Mouse (Mus musculus) ES-Bruce4 (cell line): ENCODE results near the gene Ptms. TPM values are rescaled to one million over a fixed set of nuclear protein-coding genes. Genes with fewer than 3 reads are reported as not detected.

Experiments used
- H3K27ac ChIP-seq: 2 replicates; pipeline ENCODE4 v1.5.1; 2012; ENCODE audit warnings: low read length, inconsistent platforms; ENCODE audit not compliant: insufficient read depth
- H3K27me3 ChIP-seq: 2 replicates; pipeline ENCODE4 v1.6.1; 2012; ENCODE audit warnings: mild to moderate bottlenecking, low read length, inconsistent platforms; ENCODE audit not compliant: control insufficient read depth, poor library complexity, insufficient read depth, severe bottlenecking
- H3K36me3 ChIP-seq: 2 replicates; pipeline ENCODE4 v1.6.1; 2012; ENCODE audit warnings: inconsistent platforms, mild to moderate bottlenecking, low read length, moderate library complexity; ENCODE audit not compliant: control insufficient read depth, poor library complexity, insufficient read depth, severe bottlenecking
- H3K4me1 ChIP-seq: one replicate; pipeline ENCODE4 v1.8.1; 2011; ENCODE audit warnings: low read length; ENCODE audit not compliant: control insufficient read depth, insufficient read depth
- H3K4me3 ChIP-seq: 2 replicates; pipeline ENCODE4 v1.5.1; 2011; ENCODE audit warnings: low read depth, mild to moderate bottlenecking, low read length
- H3K9ac ChIP-seq: 2 replicates; pipeline ENCODE4 v1.6.1; 2012; ENCODE audit warnings: low read depth, mild to moderate bottlenecking, inconsistent platforms; ENCODE audit not compliant: poor library complexity, severe bottlenecking
- H3K9me3 ChIP-seq: replicated peaks from 2 replicates; pipeline ENCODE4 v1.6.1; 2012; ENCODE audit warnings: mild to moderate bottlenecking, low read length, inconsistent platforms; ENCODE audit not compliant: control insufficient read depth, poor library complexity, insufficient read depth, severe bottlenecking
- CTCF ChIP-seq: IDR thresholded peaks from one replicate; pipeline ENCODE4 v1.8.1; 2011; ENCODE audit warnings: low read depth, low read length
- EP300 ChIP-seq: IDR thresholded peaks from 2 replicates; pipeline ENCODE4 v1.6.1; 2011; ENCODE audit warnings: low read depth, low read length; ENCODE audit not compliant: insufficient read depth
- POLR2A ChIP-seq: IDR thresholded peaks from one replicate; pipeline ENCODE4 v1.8.1; 2011; ENCODE audit warnings: low read length; ENCODE audit not compliant: insufficient read depth
- polyA plus RNA-seq: library from polyadenylated mRNA; stranded (reverse); fragments of >200 nt; gene quantifications from 2 replicates; pipeline ENCODE4 v1.2.4, GENCODE M21; 2011; ENCODE audit warnings: low read depth; ENCODE audit not compliant: missing spikeins, insufficient read depth, insufficient read length

Gene Ptms
- polyA plus RNA-seq, 1 experiment, result 383 TPM

DNA sequence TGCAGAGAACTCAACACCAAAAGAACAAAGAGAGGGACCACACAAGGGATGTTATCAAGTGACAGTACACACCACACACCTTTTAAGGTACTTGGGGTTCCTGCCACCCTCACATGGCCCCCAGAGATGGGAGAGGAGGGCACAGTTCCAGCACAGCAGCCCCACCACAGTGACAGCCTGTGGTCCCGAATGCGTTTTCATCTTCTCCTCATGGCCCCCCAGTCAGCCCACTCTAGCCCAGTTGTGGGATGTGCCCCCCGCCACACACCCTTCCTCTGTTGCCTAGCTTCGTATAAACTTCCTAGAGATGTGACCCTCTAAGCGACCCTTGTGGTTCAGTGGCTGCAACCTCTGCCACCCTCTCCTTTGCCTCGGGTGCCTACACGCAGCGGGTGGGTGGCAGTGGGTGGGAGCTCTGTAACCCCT, 33.9 kb downstream of the Ptms start:
- Histone ChIP-seq H3K9ac (no peak overlapping the region), H3K4me3 (no peak overlapping the region), H3K36me3 (no peaks in the 10 kb centered on the region), H3K27me3 (no peaks in the 10 kb centered on the region), H3K4me1 (no peaks in the 10 kb centered on the region), H3K9me3 (no peaks in the 10 kb centered on the region; the same call in 1 of the 2 replicates), H3K27ac (no peak overlapping the region)
- TF ChIP-seq CTCF, result no peak
- TF ChIP-seq EP300, result no peak
- TF ChIP-seq POLR2A, result no peak

DNA sequence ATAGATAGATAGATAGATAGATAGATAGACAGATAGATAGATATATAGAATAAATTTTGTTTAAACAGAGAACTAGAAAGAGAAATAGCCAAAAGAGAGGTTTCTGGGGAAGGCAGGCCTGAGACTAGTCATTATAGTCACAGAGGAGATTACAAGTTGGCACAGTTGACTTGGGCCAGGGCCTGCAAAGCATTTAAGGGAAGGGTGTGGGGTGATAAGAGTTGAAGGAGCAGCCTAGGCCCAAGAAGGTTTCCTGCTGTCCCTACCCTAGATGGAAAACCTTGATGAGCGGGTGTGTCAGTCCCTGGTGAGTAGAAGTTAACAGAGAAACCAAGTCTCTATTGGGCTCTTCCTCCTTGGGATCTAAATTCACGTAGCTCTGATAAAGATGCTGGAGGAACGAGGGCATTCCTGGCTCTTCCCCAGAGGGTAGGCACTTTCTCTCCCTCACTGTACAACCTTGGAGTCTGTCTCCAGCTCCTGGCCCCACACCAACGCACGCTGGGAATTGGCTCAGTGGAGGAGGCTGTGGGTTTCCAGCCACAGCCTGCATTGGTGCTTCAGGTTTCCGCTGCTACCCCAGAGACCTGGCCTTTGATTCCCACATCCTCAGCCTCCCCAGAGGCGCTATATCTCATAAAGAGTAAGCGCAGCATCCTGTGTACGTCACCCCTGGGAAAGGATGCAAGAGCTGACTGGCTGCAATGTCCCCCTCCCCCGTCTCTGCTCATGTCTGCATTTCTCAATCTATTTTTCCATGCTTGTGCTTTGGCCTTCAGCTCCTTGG, 35.0 kb downstream of the Ptms start:
- Histone ChIP-seq H3K27ac (no peak overlapping the region), H3K4me1 (no peaks in the 10 kb centered on the region), H3K36me3 (no peaks in the 10 kb centered on the region), H3K9me3 (no peaks in the 10 kb centered on the region; the same call in 1 of the 2 replicates), H3K9ac (no peak overlapping the region), H3K4me3 (no peak overlapping the region), H3K27me3 (no peaks in the 10 kb centered on the region)
- TF ChIP-seq EP300 (no peak), POLR2A (no peak), CTCF (no peak)

DNA sequence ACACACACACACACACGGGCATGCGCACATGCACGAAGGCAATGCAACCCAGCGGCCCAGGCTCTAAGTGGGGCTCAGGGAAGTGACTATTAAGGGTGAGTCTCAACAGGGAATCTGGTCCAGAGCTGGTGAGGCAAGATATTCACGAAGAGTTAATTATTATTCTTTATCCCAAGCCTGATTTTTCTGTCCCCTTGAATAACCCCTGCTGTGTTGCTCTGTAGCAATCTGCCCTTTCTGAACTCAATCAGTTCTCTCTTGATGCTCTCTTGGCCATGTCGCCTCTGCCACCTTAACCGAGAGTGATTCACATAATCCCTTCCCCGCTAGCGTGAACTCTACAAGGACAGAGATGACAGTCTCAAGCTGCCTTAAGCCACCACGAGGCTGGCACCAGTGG, 36.6 kb downstream of the Ptms start:
- Histone ChIP-seq H3K9me3 (no peaks in the 10 kb centered on the region), H3K36me3 (no peaks in the 10 kb centered on the region), H3K27me3 (no peaks in the 10 kb centered on the region), H3K9ac (no peak overlapping the region), H3K27ac (no peak overlapping the region), H3K4me3 (no peak overlapping the region), H3K4me1 (no peaks in the 10 kb centered on the region)
- TF ChIP-seq CTCF (no peak), POLR2A (no peak), EP300 (no peak)

GRCm38 (mm10) chr6:124881821-124882220, 38.1 kb downstream of the Ptms start:
- H3K27me3 ChIP-seq, result no peaks in the 10 kb centered on the region
- no peaks in the 10 kb centered on the region for H3K36me3 ChIP-seq
- H3K4me3 ChIP-seq, result no peak overlapping the region
- H3K27ac ChIP-seq, result no peak overlapping the region
- H3K9ac ChIP-seq, result no peak overlapping the region
- H3K4me1 ChIP-seq, result no peaks in the 10 kb centered on the region
- H3K9me3 ChIP-seq, result no peaks in the 10 kb centered on the region
- no peak for TF ChIP-seq POLR2A
- TF ChIP-seq EP300, result no peak
- no peak for TF ChIP-seq CTCF

DNA sequence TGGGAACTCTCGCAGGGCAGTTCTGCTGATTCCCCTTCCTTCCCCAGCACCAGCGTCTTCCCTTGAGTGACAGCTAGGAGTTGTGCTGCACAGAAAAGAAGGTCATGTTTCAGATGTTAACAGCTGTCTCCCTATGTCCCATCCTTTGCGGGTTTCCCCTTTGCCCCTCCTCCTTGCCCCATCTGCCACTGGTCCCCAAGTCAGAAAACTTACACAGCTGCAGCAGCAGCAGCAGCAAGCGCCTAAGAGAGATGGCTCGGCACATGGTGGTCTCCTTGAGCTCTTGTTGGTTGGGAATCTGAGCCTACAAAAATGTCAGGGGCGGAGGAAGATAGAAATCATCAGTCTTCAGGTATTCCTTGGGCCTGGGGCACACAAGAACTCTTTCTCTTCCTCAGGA, 40.5 kb downstream of the Ptms start:
- Histone ChIP-seq H3K27me3 (no peaks in the 10 kb centered on the region), H3K9me3 (no peaks in the 10 kb centered on the region), H3K4me3 (no peak overlapping the region), H3K36me3 (no peaks in the 10 kb centered on the region), H3K9ac (no peak overlapping the region), H3K4me1 (no peaks in the 10 kb centered on the region), H3K27ac (no peak overlapping the region)
- TF ChIP-seq EP300 (no peak), POLR2A (no peak), CTCF (no peak)

GRCm38 (mm10) chr6:124874348-124874747, 45.6 kb downstream of the Ptms start:
- Histone ChIP-seq H3K9ac (no peak overlapping the region), H3K36me3 (no peaks in the 10 kb centered on the region), H3K27ac (no peak overlapping the region), H3K9me3 (no peaks in the 10 kb centered on the region), H3K4me3 (no peak overlapping the region), H3K4me1 (no peaks in the 10 kb centered on the region), H3K27me3 (no peaks in the 10 kb centered on the region)
- TF ChIP-seq CTCF (no peak), POLR2A (no peak), EP300 (no peak)
